Comparison of ENCODE assay signal across 13 mouse cellular contexts in the genomic region with DNA sequence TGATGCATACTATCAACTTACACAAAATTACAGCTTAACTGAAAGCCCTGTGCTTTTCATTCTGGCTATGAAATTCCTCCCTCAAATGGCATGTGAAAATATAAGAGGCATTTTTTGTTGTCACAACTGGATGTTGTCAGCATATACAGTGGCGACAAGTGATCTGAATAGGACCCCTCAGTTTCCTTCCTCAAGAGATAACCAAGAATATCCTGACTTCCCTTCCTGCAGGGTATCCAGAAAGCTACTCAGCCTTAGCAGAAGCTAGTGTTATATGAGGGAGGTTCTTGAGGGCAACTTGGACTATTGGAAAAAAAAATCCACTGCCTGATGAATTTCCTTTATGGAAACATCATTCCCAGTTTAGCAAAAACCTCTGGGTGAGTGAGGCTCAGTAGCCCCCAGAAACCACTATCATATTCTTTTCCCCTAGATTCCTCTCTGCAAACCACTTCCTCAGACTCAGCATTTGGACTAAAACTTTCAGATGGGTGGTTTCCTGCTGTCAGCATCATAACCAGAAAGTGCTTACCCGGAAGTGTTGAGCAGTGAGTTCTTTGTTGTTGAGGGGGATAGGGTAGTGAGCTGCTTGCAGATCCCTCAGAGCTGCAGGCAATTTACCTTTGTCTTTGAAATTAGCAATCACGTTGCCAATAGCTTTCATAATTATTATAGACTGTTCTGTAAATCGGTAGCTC.
DNase-seq lines count a peak whose midpoint lies in the region; ATAC-seq and TF ChIP-seq lines count a peak whose summit lies in the region.
"Had no signal": no experiment of that assay in that cellular context is flagged by ENCODE, and none has a peak within 500 bp of the region (broad histone marks: within the 10 kb centered on the region; RNA-seq: fewer than 3 reads in every experiment).

No protein-coding gene starts in this region.

- H3K27me3 ChIP-seq in thymus, adult 2 months (ENCODE audit: control insufficient read depth, insufficient read depth, low read length), result no peaks in the 10 kb centered on the region
- no peaks in the 10 kb centered on the region for H3K27me3 ChIP-seq in kidney, embryonic 15.5 days
- H3K27me3 ChIP-seq: embryonic facial prominence, embryonic 12.5 days had no signal

- H3K4me1 ChIP-seq in thymus, adult 2 months (replicated peaks; ENCODE audit: control insufficient read depth, insufficient read depth, low read length), result no peaks in the 10 kb centered on the region
- no peaks in the 10 kb centered on the region for H3K4me1 ChIP-seq in kidney, embryonic 15.5 days
- H3K4me1 ChIP-seq: embryonic facial prominence, embryonic 12.5 days; midbrain, embryonic 10.5 days had no signal

- no peaks in the 10 kb centered on the region for H3K36me3 ChIP-seq in thymus, adult 2 months (ENCODE audit: control insufficient read depth, insufficient read depth, low read length)
- H3K36me3 ChIP-seq in kidney, embryonic 15.5 days, result no peaks in the 10 kb centered on the region
- H3K36me3 ChIP-seq: embryonic facial prominence, embryonic 12.5 days; midbrain, embryonic 10.5 days had no signal

- H3K4me2 ChIP-seq in kidney, embryonic 15.5 days, result no peak overlapping the region
- H3K4me2 ChIP-seq: embryonic facial prominence, embryonic 12.5 days; lung, embryonic 14.5 days had no signal

- H3K9ac ChIP-seq in kidney, embryonic 15.5 days, result no peak overlapping the region
- H3K9ac ChIP-seq: embryonic facial prominence, embryonic 12.5 days; lung, embryonic 14.5 days had no signal

- H3K4me3 ChIP-seq in thymus, adult 2 months (ENCODE audit: control insufficient read depth, insufficient read depth, low read length), result no peak overlapping the region
- no peak overlapping the region for H3K4me3 ChIP-seq in kidney, embryonic 15.5 days (replicated peaks)
- H3K4me3 ChIP-seq: embryonic facial prominence, embryonic 12.5 days; midbrain, embryonic 10.5 days had no signal

- 13% methylated on average over 4 of the region's 4 CpGs for WGBS in thymus, adult 2 months
- 74% methylated on average over 4 of the region's 4 CpGs for WGBS in kidney, embryonic 15.5 days

- H3K9me3 ChIP-seq in kidney, embryonic 15.5 days (replicated peaks), result no peaks in the 10 kb centered on the region
- H3K9me3 ChIP-seq: embryonic facial prominence, embryonic 12.5 days; midbrain, embryonic 10.5 days had no signal

- H3K27ac ChIP-seq in thymus, adult 2 months (ENCODE audit: control insufficient read depth, insufficient read depth, low read length), result no peak overlapping the region
- no peak overlapping the region for H3K27ac ChIP-seq in kidney, embryonic 15.5 days
- H3K27ac ChIP-seq: embryonic facial prominence, embryonic 12.5 days; hindbrain, postnatal 0 days; midbrain, embryonic 10.5 days had no signal

- TF ChIP-seq POLR2A in thymus, adult 2 months (IDR thresholded peaks at IDR 0.05; ENCODE audit: control insufficient read depth, extremely low read depth, insufficient read depth, low read length, poor library complexity), result no peak

- peak; percentile 99 to 100 for ATAC-seq in hematopoietic stem cell, adult 5-6 weeks (replicated peaks in 1 of 2; ENCODE audit: insufficient read depth in 1 of 2, low FRiP score in 2 of 2, low TSS enrichment in 1 of 2, low read depth in 1 of 2, poor library complexity in 2 of 2, severe bottlenecking in 2 of 2)
- ATAC-seq in megakaryocyte, adult 5-6 weeks (ENCODE audit: poor library complexity, severe bottlenecking), result peak; percentile 86
- no peak for ATAC-seq in kidney, embryonic 15.5 days (replicated peaks; ENCODE audit: low FRiP score)
- ATAC-seq: hindbrain, postnatal 0 days had no signal

- DNase-seq in thymus, adult 2 months, result peak; percentile 11
- no peak for DNase-seq in thymus, postnatal 4 days
- no peak for DNase-seq in T-cell, adult 2 months (ENCODE audit: low spot score)
- DNase-seq in frontal cortex, postnatal 25 days (ENCODE audit: low spot score in 2 of 2), result no peak
- DNase-seq: adrenal gland, adult 2 months; cerebellum, postnatal 14 days; lung, embryonic 14.5 days had no signal

- TF ChIP-seq CTCF in thymus, adult 2 months (IDR thresholded peaks at IDR 0.05; ENCODE audit: borderline replicate concordance, control insufficient read depth, extremely low read depth, insufficient read depth, low read length, poor library complexity), result no peak
